Mouse (Mus musculus) cerebellum, adult 11 months (tissue): ENCODE measurements around the gene Grip1.

ENCODE experiments used
- DNase-seq: peaks from one replicate; pipeline ENCODE4 v3.0.0; 2022

Gene Grip1

GRCm38 (mm10) chr10:119453431-119454105 lies at the start of gene Grip1:
Grip1 (plus strand) TSS chr10:119453830.
- peak; percentile 8 for DNase-seq

DNA sequence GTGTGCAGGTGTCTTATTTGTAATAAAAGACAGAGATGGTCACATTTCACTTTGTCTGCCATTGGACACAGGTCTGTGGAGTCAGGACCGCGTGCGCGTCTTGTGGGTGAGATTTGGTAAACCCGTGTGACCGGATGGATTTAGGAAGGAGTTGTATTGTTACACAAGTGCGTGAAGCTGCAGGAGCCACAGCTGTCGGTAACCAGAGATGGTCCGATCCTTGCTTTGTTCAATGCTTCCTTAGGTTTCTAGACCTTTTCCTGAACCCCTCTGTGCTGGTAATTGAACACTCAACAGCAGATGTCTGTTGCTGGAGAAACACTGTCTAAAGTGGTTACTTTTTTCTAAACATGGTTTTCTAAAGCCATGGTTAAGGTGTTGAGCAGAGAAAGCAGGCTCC lies 48.5 kb upstream of the Grip1 start:
- DNase-seq, result no peak

GRCm38 (mm10) chr10:119405612-119406011 lies 48.0 kb upstream of the Grip1 start:
- no peak for DNase-seq

- no peak for DNase-seq
Measured at GRCm38 (mm10) chr10:119408327-119408726, 45.3 kb upstream of the Grip1 start.

GRCm38 (mm10) chr10:119413238-119413637 lies 40.4 kb upstream of the Grip1 start:
- no peak for DNase-seq

DNA sequence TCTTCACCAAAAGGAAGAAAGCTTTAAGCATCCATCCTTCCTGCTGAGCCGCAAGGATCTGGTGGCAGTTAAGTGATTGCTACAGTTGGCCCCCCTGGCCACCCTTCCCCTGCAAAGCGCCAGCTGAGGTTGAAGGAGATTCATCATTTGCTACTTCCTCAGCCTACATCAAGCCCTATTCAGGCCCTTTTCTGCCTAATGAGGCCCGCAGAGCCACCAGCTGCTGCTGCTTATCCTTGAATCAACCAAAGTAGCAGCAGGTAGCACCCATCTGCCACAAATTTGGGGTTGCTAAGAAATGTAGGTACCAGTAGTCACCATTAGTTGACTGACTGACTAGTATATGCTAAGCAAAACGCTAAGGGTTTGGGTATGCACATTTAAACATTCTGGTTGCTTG lies 38.5 kb upstream of the Grip1 start:
- no peak for DNase-seq

GRCm38 (mm10) chr10:119421418-119421817 lies 32.2 kb upstream of the Grip1 start:
- DNase-seq, result no peak

DNA sequence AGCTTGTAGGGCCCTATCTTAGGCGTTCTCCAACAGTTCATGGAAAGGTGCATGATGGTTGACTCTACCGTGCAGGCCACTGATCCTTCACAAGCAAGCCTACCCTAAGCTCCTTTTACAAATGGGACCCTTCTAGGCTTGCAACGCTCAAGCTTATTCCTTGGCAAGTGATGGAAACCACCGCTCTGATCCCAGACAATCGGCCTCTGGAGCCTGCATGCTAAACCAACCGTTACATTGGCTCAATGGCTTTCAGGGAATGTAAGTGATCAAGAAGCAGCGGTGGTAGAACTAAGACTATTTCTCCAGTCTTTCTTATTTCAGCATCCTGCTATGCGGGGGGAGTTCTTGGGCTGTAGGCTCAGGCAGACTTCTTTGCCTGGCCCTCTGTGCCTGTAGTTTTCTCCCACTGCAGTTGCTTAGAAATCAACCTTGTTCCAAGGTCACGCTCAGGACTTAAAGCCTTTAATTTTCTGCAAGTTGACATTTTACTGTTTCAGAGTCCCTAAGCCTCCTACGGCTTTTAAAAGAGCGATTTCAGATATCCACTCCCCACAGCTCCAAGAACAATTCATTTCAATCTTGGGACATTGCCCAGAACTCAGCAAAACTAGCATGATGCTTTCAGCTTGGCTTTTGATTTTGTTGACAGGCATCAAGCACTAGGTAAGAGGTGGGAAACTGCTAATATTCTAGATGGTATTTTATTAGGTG lies 29.7 kb upstream of the Grip1 start:
- DNase-seq, result no peak

DNA sequence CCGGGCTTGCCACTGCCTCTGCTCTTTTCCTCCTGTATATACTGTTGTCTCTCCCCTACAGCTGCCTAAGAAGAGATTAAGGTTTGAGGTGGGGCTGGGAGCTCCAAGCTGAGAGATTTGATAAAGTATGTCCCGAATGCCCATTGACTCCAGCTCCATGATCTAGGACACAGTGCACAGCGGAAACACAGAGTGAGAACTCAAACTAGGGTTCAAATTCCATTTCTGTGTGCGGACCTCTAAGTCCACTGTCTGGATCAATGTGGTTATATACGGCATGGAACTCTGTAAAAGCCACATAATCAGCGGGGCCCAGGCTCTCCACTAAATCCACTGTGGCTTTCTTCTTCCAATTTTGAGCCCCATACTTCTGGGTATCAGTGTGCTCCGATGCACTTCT lies 26.0 kb upstream of the Grip1 start:
- no peak for DNase-seq

DNA sequence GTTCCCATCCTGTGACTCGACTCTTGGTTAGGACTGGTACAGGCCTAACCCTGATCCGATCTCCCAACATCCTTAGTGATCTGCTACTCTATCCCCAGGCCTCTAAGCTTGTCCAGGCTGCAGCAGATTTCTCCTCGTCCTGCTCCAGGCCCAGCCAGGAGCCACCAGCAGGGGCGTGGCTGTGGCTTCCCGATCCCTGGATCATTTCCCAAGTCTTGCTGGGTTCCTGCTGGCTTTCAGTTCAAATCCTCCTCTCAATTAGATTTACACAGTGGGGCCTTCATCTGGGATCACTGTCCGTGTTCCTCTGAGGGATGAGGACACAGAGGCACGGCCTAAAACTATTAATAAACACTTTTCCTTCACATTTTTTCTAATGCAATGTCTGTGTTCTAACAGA lies 25.5 kb upstream of the Grip1 start:
- no peak for DNase-seq

DNA sequence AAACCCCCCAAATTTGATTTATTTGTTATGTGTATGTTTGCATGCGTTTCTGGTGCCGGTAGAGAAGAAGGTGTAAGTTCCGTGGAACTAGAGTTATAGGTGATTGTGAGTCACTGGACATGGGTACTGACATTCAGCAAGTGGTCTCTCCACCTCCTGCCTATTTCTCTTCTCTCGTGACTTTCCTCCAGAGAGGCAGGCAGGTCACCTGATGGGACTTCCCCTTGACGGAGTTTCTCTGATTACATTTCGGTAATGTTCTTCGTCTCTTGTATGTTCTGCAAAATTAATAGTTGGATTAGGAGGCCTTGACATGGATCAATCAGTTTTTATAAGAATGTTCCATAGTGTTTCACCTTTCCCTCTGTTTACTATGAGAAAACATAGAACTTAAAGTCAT lies 23.4 kb upstream of the Grip1 start:
- DNase-seq, result no peak

DNA sequence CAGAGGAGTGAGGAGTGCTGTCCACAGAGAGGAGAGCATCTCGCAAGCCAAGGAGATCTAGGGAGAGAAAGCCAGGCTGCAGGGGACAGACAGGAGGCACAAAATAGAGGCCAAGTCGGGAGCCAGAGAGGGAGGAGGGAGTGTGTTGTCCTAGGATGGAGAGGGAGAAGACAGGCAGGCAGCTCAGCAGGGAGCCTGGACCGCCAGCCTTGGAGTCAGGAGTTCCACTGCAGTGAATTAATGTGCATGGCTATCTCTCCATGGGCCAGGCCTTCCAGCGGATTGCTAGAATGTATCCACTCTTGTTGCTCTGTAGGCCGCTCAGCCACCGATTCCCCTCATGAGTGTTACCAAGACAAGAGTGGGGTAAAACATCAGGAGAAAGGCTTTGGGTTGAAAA lies 21.8 kb upstream of the Grip1 start:
- DNase-seq, result no peak

DNA sequence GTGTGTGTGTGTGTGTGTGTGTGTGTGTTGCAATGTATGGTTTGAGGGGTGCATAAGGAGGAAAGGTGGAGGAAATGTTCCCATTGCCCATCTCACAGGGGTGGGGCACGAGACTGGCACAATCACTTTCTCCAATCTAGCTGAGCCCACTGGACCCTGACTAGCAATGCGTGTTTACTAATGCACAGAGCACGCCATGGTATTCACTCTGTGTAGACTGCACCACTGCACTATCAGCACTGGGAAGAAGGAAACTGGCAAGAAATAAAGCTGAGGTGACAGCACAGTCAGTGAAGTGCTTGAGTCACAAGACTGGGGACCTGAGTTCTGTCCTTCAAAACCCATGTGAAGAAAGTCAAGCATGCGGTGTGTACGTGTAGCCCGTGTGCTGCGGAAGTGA lies 17.8 kb upstream of the Grip1 start:
- no peak for DNase-seq

DNA sequence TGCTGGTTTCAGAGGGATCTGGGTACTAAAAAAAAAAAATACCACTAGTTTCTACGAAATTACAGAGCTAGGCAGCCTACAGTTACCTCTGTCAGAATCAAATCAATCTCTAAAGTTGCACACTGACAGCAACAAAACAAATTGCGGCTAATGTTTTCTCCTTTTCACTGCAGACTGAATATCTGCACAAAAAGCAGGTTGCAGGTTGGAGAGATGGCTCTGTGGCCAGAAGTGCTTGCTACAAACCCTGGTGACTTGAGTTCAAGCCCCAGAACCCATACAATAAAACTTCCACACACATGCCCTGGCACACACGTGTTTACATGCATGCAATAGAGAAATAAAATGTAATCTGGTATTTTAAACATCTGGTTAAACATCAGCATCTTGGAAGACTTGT lies 16.3 kb upstream of the Grip1 start:
- no peak for DNase-seq

- no peak for DNase-seq
Measured at GRCm38 (mm10) chr10:119441743-119442142, 11.9 kb upstream of the Grip1 start.

DNA sequence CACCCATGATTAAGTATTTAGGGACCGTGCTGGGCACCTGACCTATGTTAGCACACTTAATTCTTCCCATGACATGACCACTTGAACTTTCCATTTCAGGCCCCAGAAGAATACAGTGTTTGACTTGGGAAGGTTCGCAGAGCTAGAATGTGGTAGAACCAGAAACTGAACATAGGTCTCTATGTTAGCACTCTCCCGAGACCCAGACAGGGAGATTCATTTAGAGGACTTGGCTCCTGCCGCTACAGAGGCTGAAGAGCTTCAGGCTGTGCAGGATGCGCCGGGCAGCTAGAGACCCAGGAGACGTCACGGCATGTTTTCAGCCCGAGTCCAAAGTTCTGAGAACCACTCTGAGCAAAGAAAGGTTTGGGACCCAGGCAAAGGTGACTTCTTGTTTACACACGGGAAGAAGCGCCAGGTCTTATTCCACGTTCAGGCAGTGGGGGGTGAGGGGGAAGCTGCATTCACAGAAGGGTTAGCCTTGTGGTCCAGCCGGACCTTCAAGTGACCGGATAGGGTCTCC lies 6.2 kb upstream of the Grip1 start:
- no peak for DNase-seq

GRCm38 (mm10) chr10:119447930-119448329 lies 5.7 kb upstream of the Grip1 start:
- no peak for DNase-seq

GRCm38 (mm10) chr10:119452698-119453097 lies 932 bp upstream of the Grip1 start:
- no peak for DNase-seq

- peak; percentile 10 for DNase-seq
Measured at GRCm38 (mm10) chr10:119454106-119454667, 557 bp downstream of the Grip1 start.

DNA sequence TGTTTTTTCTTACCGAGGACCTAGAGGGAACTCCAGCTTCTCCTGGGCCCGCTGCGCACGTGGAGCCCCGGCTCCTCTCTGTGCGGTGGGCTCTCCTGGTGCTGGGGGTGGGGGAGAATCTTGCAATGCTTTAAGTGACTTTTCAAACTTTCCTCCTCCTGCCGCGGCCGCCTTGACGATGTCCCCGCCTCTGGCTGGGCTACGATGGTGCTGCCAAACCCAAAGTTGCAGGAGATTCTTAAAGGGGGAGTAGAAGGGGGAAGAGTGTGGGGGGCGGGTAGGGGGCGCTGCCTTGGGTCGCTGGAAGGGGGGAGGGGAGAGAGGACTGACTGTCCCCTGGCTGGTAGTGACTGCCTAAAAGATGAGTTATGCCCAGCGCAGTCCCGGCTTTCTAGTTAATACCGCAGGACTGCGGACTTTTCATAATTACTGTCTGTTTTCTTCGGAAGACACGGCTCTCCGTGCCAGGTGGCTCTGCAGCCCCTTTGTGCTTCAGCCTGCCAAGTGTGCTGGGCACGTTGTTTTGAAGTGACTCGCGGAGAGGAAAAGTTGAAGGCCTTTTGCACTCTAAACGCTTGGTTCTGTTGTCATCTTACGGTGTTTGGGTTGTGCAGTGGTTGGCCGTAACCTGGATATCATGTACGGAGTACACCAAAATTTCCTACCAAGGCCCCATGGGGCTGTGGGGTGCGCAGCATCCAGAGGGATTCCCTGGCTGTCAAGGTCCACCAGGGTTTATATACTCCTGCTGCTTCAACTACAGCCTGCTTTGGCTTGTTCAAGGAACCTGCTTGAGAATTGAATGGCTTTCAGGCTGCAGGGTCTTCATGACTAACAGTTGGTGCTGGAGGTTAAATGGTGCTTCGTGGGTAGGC lies 1.3 kb downstream of the Grip1 start:
- no peak for DNase-seq

GRCm38 (mm10) chr10:119455543-119455940 lies 1.9 kb downstream of the Grip1 start:
- DNase-seq, result no peak

GRCm38 (mm10) chr10:119457121-119457520 lies 3.5 kb downstream of the Grip1 start:
- DNase-seq, result no peak

DNA sequence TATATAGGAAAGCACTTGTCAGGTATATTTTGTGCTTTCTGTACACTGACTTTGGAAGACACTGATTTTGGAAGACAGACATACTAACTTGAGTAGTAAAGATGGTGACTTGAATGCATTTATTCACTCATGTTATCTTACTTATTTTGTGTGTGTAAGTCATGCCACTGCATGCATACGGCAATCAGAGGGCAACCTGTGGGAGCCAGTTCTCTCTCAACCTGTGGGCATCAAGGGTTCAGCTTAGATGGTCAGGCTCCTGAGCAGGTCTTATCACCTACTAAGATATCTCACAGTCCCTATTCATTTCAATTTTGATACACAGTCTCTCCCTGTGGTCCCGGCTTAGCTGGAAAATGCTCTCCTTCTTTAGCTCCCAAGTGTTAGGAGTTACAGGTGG lies 5.4 kb downstream of the Grip1 start:
- DNase-seq, result no peak
